Mouse (Mus musculus): Measurements from ENCODE around the gene Ahdc1.

GRCm38 (mm10) chr4:133024404-133024803 is 13.3 kb downstream of the Ahdc1 start:
- TF ChIP-seq CTCF (IDR thresholded peaks at IDR 0.05; ENCODE audit: insufficient read depth, low read length): no peak
- TF ChIP-seq POLR2A (IDR thresholded peaks at IDR 0.05; ENCODE audit: borderline replicate concordance, extremely low read depth, low read depth, low read length): no peak

Data from lung, adult 2 months (tissue).